Mouse (Mus musculus) megakaryocyte, embryonic 14.5 days (primary cell): Measurements from ENCODE around the gene Gtpbp2.

Experiments used
- FLI1 ChIP-seq: IDR thresholded peaks from 2 replicates; pipeline ENCODE4 v1.6.1; 2012; ENCODE audit warnings: low read length, inconsistent platforms, mixed read lengths
- GATA1 ChIP-seq: IDR thresholded peaks from 3 replicates; pipeline ENCODE4 v1.6.1; 2012; ENCODE audit warnings: mixed read lengths, low read length, inconsistent platforms, borderline replicate concordance

DNA sequence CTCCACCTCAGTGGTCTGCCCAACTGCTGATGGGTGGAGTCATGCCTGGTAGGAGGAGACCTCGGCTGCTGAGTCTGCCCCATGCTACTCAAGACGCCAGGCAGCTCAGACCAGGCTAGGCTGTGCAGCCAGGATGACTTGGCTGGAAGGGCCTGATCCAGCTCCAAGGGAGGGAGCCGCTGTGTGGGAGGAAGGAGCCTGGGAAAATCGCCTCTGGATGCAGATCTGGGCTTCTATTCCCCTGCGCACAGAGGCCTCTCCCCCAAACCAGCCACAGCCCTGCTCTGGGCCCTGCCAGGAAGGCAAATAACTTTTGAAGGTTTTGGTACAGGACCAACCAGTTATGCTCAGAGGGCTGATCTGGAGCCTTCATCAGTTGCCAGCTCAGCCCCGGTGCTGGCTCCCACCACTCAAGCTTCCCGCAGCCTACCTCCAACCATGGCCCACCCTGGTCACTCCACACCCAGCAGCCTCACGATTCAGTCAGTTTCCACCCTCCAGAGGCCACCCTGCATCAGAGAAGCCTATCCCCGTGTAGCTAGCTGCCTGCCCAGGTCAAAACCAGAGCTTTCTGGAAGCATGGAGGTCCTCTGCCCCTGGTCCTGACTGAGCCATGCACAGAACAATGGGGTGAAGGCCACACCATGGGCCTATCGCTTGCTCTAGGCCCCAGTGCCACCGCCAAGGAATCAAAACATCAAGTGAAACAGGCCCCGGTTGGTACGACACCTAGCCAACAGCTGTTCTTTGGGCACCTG lies 30.9 kb upstream of the Gtpbp2 start:
- TF ChIP-seq GATA1 = no peak
- TF ChIP-seq FLI1 = no peak
